Mouse (Mus musculus): ENCODE measurements at regions not wholly inside any gene's neighbourhood (a gene's known extent, or its start where the extent isn't known, plus 50 kb on each side); places are given as distances from the start of the nearest gene placed in this dataset.

DNA sequence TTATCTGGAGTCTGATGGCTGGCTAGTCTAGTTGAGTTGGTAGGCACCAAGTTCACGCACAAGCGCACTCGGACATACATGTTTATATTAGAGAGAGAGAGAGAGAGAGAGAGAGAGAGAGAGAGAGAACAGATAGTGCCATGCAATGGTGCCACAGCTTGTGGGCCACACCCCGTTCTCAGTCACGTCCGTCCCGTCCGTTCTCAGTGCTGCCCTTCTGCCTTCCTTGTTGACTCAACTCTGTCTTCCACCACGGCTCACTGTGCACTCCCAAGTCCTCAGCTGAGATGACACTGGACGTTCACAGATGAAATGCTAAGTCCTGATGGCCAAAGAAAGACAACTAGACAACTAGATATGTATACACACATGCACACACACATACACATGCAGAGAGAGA, 92.2 kb downstream of the Gm11011 start:
- H3K4me1 ChIP-seq (ENCODE audit: control insufficient read depth, insufficient read depth, low read length): no peaks in the 10 kb centered on the region
- H3K4me3 ChIP-seq (replicated peaks; ENCODE audit: extremely low read depth, low read depth, low read length): no peak overlapping the region
- TF ChIP-seq POLR2A (IDR thresholded peaks at IDR 0.05; ENCODE audit: borderline replicate concordance, extremely low read depth, low read depth, low read length): no peak
- no peak for TF ChIP-seq CTCF (IDR thresholded peaks at IDR 0.05; ENCODE audit: insufficient read depth, low read length)
- no peak for DNase-seq
- WGBS: 73% methylated on average over 10 of the region's 10 CpGs

DNA sequence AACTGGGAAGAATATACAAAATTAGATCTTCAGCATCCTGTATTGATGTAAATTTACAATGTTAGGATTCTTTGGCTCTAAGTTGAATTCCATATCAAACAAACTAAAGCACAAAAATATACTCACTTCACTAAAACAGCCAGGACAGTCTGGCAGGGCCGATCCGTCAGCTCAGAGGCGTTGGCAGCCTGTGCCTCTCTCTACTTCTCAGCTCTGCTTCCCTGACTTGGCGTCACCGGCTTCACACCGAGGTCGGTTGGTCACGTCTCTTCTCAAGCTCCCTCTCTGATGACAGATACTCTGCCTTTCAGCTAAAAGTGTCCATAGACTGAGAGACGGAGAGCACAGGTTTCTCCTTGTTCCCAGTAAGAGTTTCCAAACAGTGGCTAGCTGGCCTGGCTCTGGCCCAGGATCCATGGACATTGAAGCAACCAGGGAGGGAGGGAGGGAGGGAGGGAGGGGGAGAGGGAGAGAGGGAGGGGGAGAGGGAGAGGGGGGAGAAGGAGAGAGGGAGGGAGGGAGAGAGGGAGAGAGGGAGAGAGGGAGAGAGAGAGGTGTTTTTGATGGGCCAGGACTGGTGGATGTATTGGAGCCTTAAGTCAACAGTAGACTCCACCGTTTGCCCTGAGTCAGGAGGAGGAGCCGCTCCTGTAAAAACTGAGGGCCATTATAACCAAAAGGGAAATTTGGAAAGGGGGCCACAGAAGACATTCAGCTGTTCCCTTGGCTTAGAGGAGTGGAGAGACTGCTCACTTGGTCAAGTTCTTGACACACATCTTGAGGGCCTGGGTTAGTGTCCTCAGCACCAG, 92.8 kb downstream of the Gm11011 start:
- H3K4me1 ChIP-seq (ENCODE audit: control insufficient read depth, insufficient read depth, low read length): no peaks in the 10 kb centered on the region

GRCm38 (mm10) chr2:169493609-169494275, 93.8 kb downstream of the Gm11011 start:
- H3K4me3 ChIP-seq (replicated peaks; ENCODE audit: extremely low read depth, low read depth, low read length): no peak overlapping the region
- no peak for DNase-seq
- H3K4me1 ChIP-seq (ENCODE audit: control insufficient read depth, insufficient read depth, low read length): no peaks in the 10 kb centered on the region
- 45% methylated on average over 16 of the region's 16 CpGs for WGBS
- TF ChIP-seq CTCF (IDR thresholded peaks at IDR 0.05; ENCODE audit: insufficient read depth, low read length) (no peak), POLR2A (IDR thresholded peaks at IDR 0.05; ENCODE audit: borderline replicate concordance, extremely low read depth, low read depth, low read length) (no peak)

More for the DNA sequence above, 92.8 kb downstream of the Gm11011 start:
- TF ChIP-seq CTCF (IDR thresholded peaks at IDR 0.05; ENCODE audit: insufficient read depth, low read length) (no peak), POLR2A (IDR thresholded peaks at IDR 0.05; ENCODE audit: borderline replicate concordance, extremely low read depth, low read depth, low read length) (no peak)
- no peak overlapping the region for H3K4me3 ChIP-seq (replicated peaks; ENCODE audit: extremely low read depth, low read depth, low read length)
- 40% methylated on average over 11 of the region's 11 CpGs for whole genome bisulfite sequencing
- no peak for DNase-seq

DNA sequence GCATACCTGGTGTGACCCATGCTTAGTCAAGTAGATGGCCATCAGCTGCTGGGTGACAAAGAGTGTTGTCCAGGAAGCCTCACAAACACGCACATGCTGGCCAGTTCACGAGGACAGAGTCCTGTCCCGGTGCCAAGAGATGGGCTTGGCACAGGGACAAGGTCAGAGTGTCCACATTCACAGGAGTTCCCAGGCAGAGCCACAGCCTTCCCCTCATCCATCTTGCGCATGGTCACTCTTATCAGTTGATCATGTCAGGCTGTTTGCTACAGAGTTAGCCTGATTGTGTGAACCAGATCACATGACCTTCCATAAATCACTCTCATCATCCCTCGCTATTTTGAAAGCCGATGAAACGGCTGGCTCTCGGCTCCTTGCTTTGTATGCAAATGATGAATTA, 103.6 kb downstream of the Gm11011 start:
- no peak for TF ChIP-seq POLR2A (IDR thresholded peaks at IDR 0.05; ENCODE audit: borderline replicate concordance, extremely low read depth, low read depth, low read length)
- WGBS: 21% methylated on average over 8 of the region's 8 CpGs
- Histone ChIP-seq H3K4me1 (ENCODE audit: control insufficient read depth, insufficient read depth, low read length) (no peaks in the 10 kb centered on the region), H3K4me3 (replicated peaks; ENCODE audit: extremely low read depth, low read depth, low read length) (no peak overlapping the region)
- DNase-seq: no peak

DNA sequence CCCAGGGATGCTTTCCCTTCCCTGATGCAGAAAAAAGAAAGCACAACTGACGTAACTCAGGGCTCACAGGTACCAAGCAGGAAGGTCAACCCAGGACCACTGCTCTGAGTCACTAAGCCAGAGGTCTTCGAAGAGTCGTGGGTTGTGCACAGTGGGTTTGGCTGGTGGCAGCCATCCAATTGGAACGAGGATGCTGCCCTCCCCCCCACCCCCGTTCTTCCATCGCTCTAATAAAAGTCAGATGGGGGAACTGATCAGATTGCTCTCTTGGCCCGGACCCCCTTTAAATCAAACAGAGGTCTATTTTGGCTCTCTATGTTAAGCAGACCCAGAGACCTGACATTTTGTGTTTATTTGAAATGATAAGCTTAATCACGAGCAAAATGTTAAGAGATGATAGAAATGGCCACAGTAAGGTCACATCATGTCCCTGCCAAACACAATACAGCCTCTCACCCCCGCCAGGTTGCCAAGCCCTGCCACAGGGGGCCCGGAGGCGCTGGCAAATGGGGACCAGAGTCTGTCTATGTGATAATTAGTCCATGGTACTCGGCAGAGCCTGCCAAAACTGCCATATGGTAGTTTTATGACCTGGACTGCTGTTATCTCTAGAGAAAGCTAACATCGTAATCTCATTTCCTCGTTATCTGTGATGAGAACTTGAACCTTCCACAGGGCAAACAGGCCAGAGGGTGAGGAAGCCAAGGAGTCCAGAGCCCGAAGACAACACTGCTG, 105.6 kb downstream of the Gm11011 start:
- TF ChIP-seq CTCF (IDR thresholded peaks at IDR 0.05; ENCODE audit: insufficient read depth, low read length) (no peak), POLR2A (IDR thresholded peaks at IDR 0.05; ENCODE audit: borderline replicate concordance, extremely low read depth, low read depth, low read length) (no peak)
- no peaks in the 10 kb centered on the region for H3K4me1 ChIP-seq (ENCODE audit: control insufficient read depth, insufficient read depth, low read length)
- WGBS: 50% methylated on average over 15 of the region's 15 CpGs
- H3K4me3 ChIP-seq (replicated peaks; ENCODE audit: extremely low read depth, low read depth, low read length): no peak overlapping the region
- no peak for DNase-seq

GRCm38 (mm10) chr2:169474418-169475112, 113.0 kb downstream of the Gm11011 start:
- 59% methylated on average over 9 of the region's 9 CpGs for WGBS
- no peak for DNase-seq
- Histone ChIP-seq H3K4me1 (ENCODE audit: control insufficient read depth, insufficient read depth, low read length) (no peaks in the 10 kb centered on the region), H3K4me3 (replicated peaks; ENCODE audit: extremely low read depth, low read depth, low read length) (no peak overlapping the region)
- TF ChIP-seq POLR2A (IDR thresholded peaks at IDR 0.05; ENCODE audit: borderline replicate concordance, extremely low read depth, low read depth, low read length): no peak

- no peak for DNase-seq
- Histone ChIP-seq H3K4me1 (ENCODE audit: control insufficient read depth, insufficient read depth, low read length) (no peaks in the 10 kb centered on the region), H3K4me3 (replicated peaks; ENCODE audit: extremely low read depth, low read depth, low read length) (no peak overlapping the region)
- no peak for TF ChIP-seq CTCF (IDR thresholded peaks at IDR 0.05; ENCODE audit: insufficient read depth, low read length)
- no peak for TF ChIP-seq POLR2A (IDR thresholded peaks at IDR 0.05; ENCODE audit: borderline replicate concordance, extremely low read depth, low read depth, low read length)
- 90% methylated on average over 10 of the region's 10 CpGs for WGBS
These were observed 118.0 kb downstream of the Gm11011 start for GRCm38 (mm10) chr2:169469538-169469937.

- TF ChIP-seq CTCF (IDR thresholded peaks at IDR 0.05; ENCODE audit: insufficient read depth, low read length): no peak
- TF ChIP-seq POLR2A (IDR thresholded peaks at IDR 0.05; ENCODE audit: borderline replicate concordance, extremely low read depth, low read depth, low read length): no peak
- Histone ChIP-seq H3K4me3 (replicated peaks; ENCODE audit: extremely low read depth, low read depth, low read length) (no peak overlapping the region), H3K4me1 (ENCODE audit: control insufficient read depth, insufficient read depth, low read length) (no peaks in the 10 kb centered on the region)
- 87% methylated on average over 6 of the region's 6 CpGs for WGBS
- no peak for DNase-seq
These were observed 119.9 kb downstream of the Gm11011 start for GRCm38 (mm10) chr2:169467621-169468020.

DNA sequence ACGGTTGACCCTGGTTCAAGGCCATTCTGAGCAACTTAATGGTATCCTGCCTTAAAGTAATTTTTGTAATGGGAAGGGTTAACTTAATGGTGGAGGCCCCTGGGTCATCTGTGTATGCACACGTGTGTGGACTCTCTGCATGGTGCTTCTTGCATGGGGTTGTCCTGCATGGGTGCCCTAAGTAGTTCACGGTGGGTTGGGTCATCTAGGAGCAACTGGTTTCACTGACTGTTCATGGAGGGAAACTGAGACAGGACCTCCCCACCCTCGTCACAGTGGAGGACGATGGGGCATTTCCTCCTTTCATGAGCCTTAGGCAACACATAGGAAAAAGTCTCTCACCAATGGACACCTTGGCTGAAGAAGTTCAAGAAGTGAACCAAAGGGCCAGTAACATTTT, 123.4 kb downstream of the Gm11011 start:
- Histone ChIP-seq H3K4me1 (ENCODE audit: control insufficient read depth, insufficient read depth, low read length) (no peaks in the 10 kb centered on the region), H3K4me3 (replicated peaks; ENCODE audit: extremely low read depth, low read depth, low read length) (no peak overlapping the region)
- 84% methylated on average over 5 of the region's 5 CpGs for WGBS
- no peak for DNase-seq
- TF ChIP-seq CTCF (IDR thresholded peaks at IDR 0.05; ENCODE audit: insufficient read depth, low read length): no peak
